Mouse (Mus musculus) neural tube, embryonic 12.5 days (tissue): ENCODE data around the gene Sftpa1. TPM values are rescaled to one million over a fixed set of nuclear protein-coding genes. Genes with fewer than 3 reads are reported as not detected.

ENCODE experiments used
- ATAC-seq: fragments of 200-750 bp; cut with Nextera tagmentation; 2 replicates; pipeline ENCODE4 v1.8.0; 2017; ENCODE audit warnings: low read depth, mild to moderate bottlenecking, moderate TSS enrichment, moderate library complexity; ENCODE audit not compliant: low FRiP score
- H3K27ac ChIP-seq: fragments of 300-500 bp; sonication (generic); 2 replicates; pipeline ENCODE4 v1.5.1; 2016
- H3K27me3 ChIP-seq: fragments of 300-500 bp; sonication (generic); replicated peaks from 2 replicates; pipeline ENCODE4 v1.6.1; 2016; ENCODE audit warnings: mild to moderate bottlenecking
- H3K36me3 ChIP-seq: fragments of 300-500 bp; sonication (generic); 2 replicates; pipeline ENCODE4 v1.6.1; 2016; ENCODE audit warnings: mild to moderate bottlenecking
- H3K4me1 ChIP-seq: fragments of 300-500 bp; sonication (generic); 2 replicates; pipeline ENCODE4 v1.6.1; 2016
- H3K4me2 ChIP-seq: fragments of 300-500 bp; sonication (generic); replicated peaks from 2 replicates; pipeline ENCODE4 v1.6.1; 2016; ENCODE audit warnings: mild to moderate bottlenecking
- H3K4me3 ChIP-seq: fragments of 300-500 bp; sonication (generic); 2 replicates; pipeline ENCODE4 v1.5.1; 2016
- H3K9ac ChIP-seq: fragments of 300-500 bp; sonication (generic); 2 replicates; pipeline ENCODE4 v1.6.1; 2016; ENCODE audit warnings: mild to moderate bottlenecking
- H3K9me3 ChIP-seq: fragments of 300-500 bp; sonication (generic); 2 replicates; pipeline ENCODE4 v1.6.1; 2016; ENCODE audit warnings: mild to moderate bottlenecking
- WGBS: fragments of 180-500 bp; shearing (Covaris S2); methylation state at CpG from one replicate; pipeline ENCODE4 v1.1.7; 2016; 5-methylcytosine and 5-hydroxymethylcytosine counted together
- polyA plus RNA-seq: library from polyadenylated mRNA; unstranded; fragments of >200 nt; fragmentation: Nextera tagmentation; extraction: Ambion mirVana; gene quantifications from 2 replicates; pipeline ENCODE4 v1.2.1, GENCODE M21; 2016

Gene Sftpa1
- polyA plus RNA-seq, 1 experiment from 2014 or later: not detected

- no peaks in the 10 kb centered on the region for H3K36me3 ChIP-seq
- no peaks in the 10 kb centered on the region for H3K4me1 ChIP-seq
- H3K4me3 ChIP-seq: no peak overlapping the region
- no peaks in the 10 kb centered on the region for H3K9me3 ChIP-seq
- no peaks in the 10 kb centered on the region for H3K27me3 ChIP-seq
- no peak overlapping the region for H3K4me2 ChIP-seq
- H3K9ac ChIP-seq: no peak overlapping the region
- ATAC-seq: no peak
- no peak overlapping the region for H3K27ac ChIP-seq
- 90% methylated on average over 1 of the region's 1 CpGs for WGBS
Measured at GRCm38 (mm10) chr14:41168567-41168966, 37.0 kb downstream of the Sftpa1 start.

DNA sequence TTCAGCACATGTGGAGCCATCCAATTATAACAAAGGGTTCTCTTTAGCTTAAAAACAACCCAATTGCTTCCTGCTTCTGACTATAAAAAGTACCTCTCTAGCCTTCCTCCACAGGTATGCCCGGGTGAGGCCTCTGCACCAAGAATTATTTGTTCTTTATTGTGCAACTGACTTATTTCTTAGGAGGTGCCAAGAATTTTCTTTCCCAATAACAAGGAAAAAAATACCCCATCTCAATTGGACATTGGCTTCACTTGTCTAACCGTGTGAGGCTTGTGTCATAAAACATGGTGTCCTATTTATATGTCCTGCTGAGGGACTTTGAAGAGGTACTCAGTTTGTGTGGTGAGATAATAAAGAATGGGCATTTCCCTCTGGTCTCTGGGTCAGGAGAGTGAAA is 38.9 kb downstream of the Sftpa1 start:
- WGBS: 81% methylated on average over 2 of the region's 2 CpGs
- Histone ChIP-seq H3K4me3 (no peak overlapping the region), H3K27me3 (no peaks in the 10 kb centered on the region), H3K4me1 (no peaks in the 10 kb centered on the region), H3K27ac (no peak overlapping the region), H3K36me3 (no peaks in the 10 kb centered on the region), H3K9ac (no peak overlapping the region), H3K4me2 (no peak overlapping the region), H3K9me3 (no peaks in the 10 kb centered on the region)
- ATAC-seq: no peak

DNA sequence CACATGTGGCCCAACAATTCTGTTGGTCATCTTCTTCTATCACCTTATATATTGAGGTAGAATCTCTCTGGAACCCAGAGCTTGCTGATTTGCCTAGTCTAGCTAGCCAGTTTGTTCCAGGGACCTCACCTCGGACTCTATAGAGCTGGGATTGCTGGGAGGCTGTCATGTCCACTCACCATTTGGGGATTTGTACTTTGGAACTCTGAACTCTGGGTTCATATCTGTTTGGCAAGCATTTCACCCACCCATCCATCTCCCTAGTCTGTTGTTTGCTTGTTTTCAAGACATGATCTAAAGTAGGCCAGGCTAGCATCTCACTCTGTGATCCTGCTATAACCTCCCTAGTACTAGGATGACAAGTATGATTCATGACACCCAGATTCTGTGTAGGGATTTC is 43.2 kb downstream of the Sftpa1 start:
- H3K4me1 ChIP-seq: no peaks in the 10 kb centered on the region
- H3K36me3 ChIP-seq: no peaks in the 10 kb centered on the region
- no peaks in the 10 kb centered on the region for H3K9me3 ChIP-seq
- H3K27ac ChIP-seq: no peak overlapping the region
- 78% methylated on average over 1 of the region's 1 CpGs for WGBS
- no peaks in the 10 kb centered on the region for H3K27me3 ChIP-seq
- no peak for ATAC-seq
- H3K9ac ChIP-seq: no peak overlapping the region
- no peak overlapping the region for H3K4me2 ChIP-seq
- no peak overlapping the region for H3K4me3 ChIP-seq

GRCm38 (mm10) chr14:41185059-41185821 is 53.7 kb downstream of the Sftpa1 start, which contains the start of gene Sftpd:
Gene Sftpd, minus strand, starts transcription at chr14:41185149.
- WGBS: 83% methylated on average over 4 of the region's 4 CpGs
- Histone ChIP-seq H3K36me3 (no peaks in the 10 kb centered on the region), H3K27ac (no peak within 1 kb of the TSS), H3K27me3 (no peaks in the 10 kb centered on the region), H3K4me3 (no peak within 1 kb of the TSS), H3K9me3 (no peaks in the 10 kb centered on the region), H3K4me1 (no peaks in the 10 kb centered on the region), H3K4me2 (no peak within 1 kb of the TSS), H3K9ac (no peak within 1 kb of the TSS)
- ATAC-seq: no peak

Other genes with a start within 250 kb of the Sftpa1 start
- 1.5 and 1.7 TPM in 2 replicates for gene Sh2d4b, start 238.5 kb upstream of the Sftpa1 start, polyA plus RNA-seq
- gene Tspan14, start 165.0 kb upstream of the Sftpa1 start, polyA plus RNA-seq: 99.6 and 99.7 TPM in 2 replicates
- 56.4 and 59.2 TPM in 2 replicates for gene Fam213a, start 118.0 kb upstream of the Sftpa1 start, polyA plus RNA-seq
- gene Dydc2, start 62.6 kb upstream of the Sftpa1 start, polyA plus RNA-seq: 0.34 TPM in 1 of 2 replicates, not detected in the other
- gene Dydc1, start 58.9 kb upstream of the Sftpa1 start, polyA plus RNA-seq: not detected in 2 replicates
- not detected in 2 replicates for gene Mat1a, start 26.7 kb upstream of the Sftpa1 start, polyA plus RNA-seq
- not detected in 2 replicates for gene Mbl1, start 19.7 kb downstream of the Sftpa1 start, polyA plus RNA-seq
- not detected in 2 replicates for gene Sftpd, start 53.4 kb downstream of the Sftpa1 start, polyA plus RNA-seq
- gene Gm2832, start 147.0 kb downstream of the Sftpa1 start, polyA plus RNA-seq: 0.10 TPM in 1 of 2 replicates, not detected in the other
- gene Gm5798, start 216.8 kb downstream of the Sftpa1 start, polyA plus RNA-seq: not detected in 2 replicates